Mouse (Mus musculus) kidney, postnatal 0 days (tissue): ENCODE measurements around the gene Mfsd5. TPM values are rescaled to one million over a fixed set of nuclear protein-coding genes. Genes with fewer than 3 reads are reported as not detected.

Source experiments
- ATAC-seq: fragments of 200-750 bp; cut with Nextera tagmentation; replicated peaks from 2 replicates; pipeline ENCODE4 v1.8.0; 2017; ENCODE audit warnings: low read depth, moderate number of reproducible peaks, moderate TSS enrichment, moderate library complexity; ENCODE audit not compliant: low FRiP score
- DNase-seq: peaks from one replicate; pipeline ENCODE4 v3.0.0-alpha.2; 2016; ENCODE audit warnings: low spot score
- H3K27ac ChIP-seq: fragments of 300-500 bp; sonication (generic); 2 replicates; pipeline ENCODE4 v1.5.1; 2014; ENCODE audit warnings: mild to moderate bottlenecking
- H3K27me3 ChIP-seq: fragments of 300-500 bp; sonication (generic); 2 replicates; pipeline ENCODE4 v1.6.1; 2014; ENCODE audit warnings: low read length, mixed read lengths; ENCODE audit not compliant: insufficient read depth
- H3K36me3 ChIP-seq: fragments of 300-500 bp; sonication (generic); 2 replicates; pipeline ENCODE4 v1.6.1; 2014; ENCODE audit warnings: low read length, mixed read lengths; ENCODE audit not compliant: insufficient read depth
- H3K4me1 ChIP-seq: fragments of 300-500 bp; sonication (generic); replicated peaks from 2 replicates; pipeline ENCODE4 v1.6.1; 2014; ENCODE audit warnings: antibody characterized with exemption, low read length, mixed read lengths; ENCODE audit not compliant: insufficient read depth
- H3K4me2 ChIP-seq: fragments of 300-500 bp; sonication (generic); 2 replicates; pipeline ENCODE4 v1.6.1; 2014; ENCODE audit warnings: mild to moderate bottlenecking, low read length, moderate library complexity, mixed read lengths
- H3K4me3 ChIP-seq: fragments of 300-500 bp; sonication (generic); replicated peaks from 2 replicates; pipeline ENCODE4 v1.5.1; 2014; ENCODE audit warnings: low read depth, low read length
- H3K9ac ChIP-seq: fragments of 300-500 bp; sonication (generic); 2 replicates; pipeline ENCODE4 v1.6.1; 2014; ENCODE audit warnings: low read depth, low read length
- H3K9me3 ChIP-seq: fragments of 300-500 bp; sonication (generic); replicated peaks from 2 replicates; pipeline ENCODE4 v1.6.1; 2016; ENCODE audit warnings: low read length, inconsistent platforms, mixed read lengths
- CTCF ChIP-seq: IDR thresholded peaks from 2 replicates; pipeline ENCODE4 v1.5.1; 2016; ENCODE audit warnings: antibody characterized with exemption, low read depth, mild to moderate bottlenecking, moderate library complexity
- WGBS: fragments of 180-500 bp; shearing (Covaris S2); extraction: QIAGEN DNeasy Blood & Tissue Kit; methylation state at CpG from one replicate; pipeline ENCODE4 v1.1.7; 2014; 5-methylcytosine and 5-hydroxymethylcytosine counted together
- polyA plus RNA-seq: library from polyadenylated mRNA; unstranded; fragments of >200 nt; fragmentation: Nextera tagmentation; extraction: Ambion mirVana; gene quantifications from 2 replicates; pipeline ENCODE4 v1.2.1, GENCODE M21; 2015

Gene Mfsd5
- polyA plus RNA-seq, 1 experiment from 2014 or later = 73.2 TPM

- DNase-seq (no peak), ATAC-seq (no peak)
- TF ChIP-seq CTCF = no peak
- Histone ChIP-seq H3K9me3 (no peaks in the 10 kb centered on the region), H3K27ac (no peak overlapping the region), H3K9ac (no peak overlapping the region), H3K27me3 (no peaks in the 10 kb centered on the region), H3K4me1 (peaks cover 10% of the 10 kb centered on the region; the same call in 1 of the 2 replicates), H3K4me2 (no peak overlapping the region), H3K4me3 (no peak overlapping the region), H3K36me3 (no peaks in the 10 kb centered on the region)
- WGBS = 35% methylated on average over 7 of the region's 7 CpGs
These were observed 16.7 kb upstream of the Mfsd5 start for GRCm38 (mm10) chr15:102262582-102262981.

GRCm38 (mm10) chr15:102263037-102263436, 16.2 kb upstream of the Mfsd5 start:
- H3K36me3 ChIP-seq = no peaks in the 10 kb centered on the region
- DNase-seq = no peak
- 89% methylated on average over 2 of the region's 2 CpGs for WGBS

GRCm38 (mm10) chr15:102265548-102265947, 13.7 kb upstream of the Mfsd5 start:
- Histone ChIP-seq H3K9me3 (no peaks in the 10 kb centered on the region), H3K36me3 (no peaks in the 10 kb centered on the region), H3K4me2 (no peak overlapping the region), H3K27me3 (no peaks in the 10 kb centered on the region), H3K9ac (no peak overlapping the region), H3K4me3 (no peak overlapping the region), H3K27ac (no peak overlapping the region), H3K4me1 (peaks cover 8% of the 10 kb centered on the region)
- WGBS = 93% methylated on average over 5 of the region's 5 CpGs
- ATAC-seq (no peak), DNase-seq (no peak)
- peak; percentile 31; the same call in 1 of the 2 replicates for TF ChIP-seq CTCF

More at GRCm38 (mm10) chr15:102263037-102263436, 16.2 kb upstream of the Mfsd5 start:
- H3K27me3 ChIP-seq = no peaks in the 10 kb centered on the region
- no peak overlapping the region for H3K9ac ChIP-seq
- TF ChIP-seq CTCF = no peak
- ATAC-seq = no peak
- no peak overlapping the region for H3K27ac ChIP-seq
- peaks cover 6% of the 10 kb centered on the region; the same call in 1 of the 2 replicates for H3K4me1 ChIP-seq
- H3K4me2 ChIP-seq = no peak overlapping the region
- H3K4me3 ChIP-seq = no peak overlapping the region
- no peaks in the 10 kb centered on the region for H3K9me3 ChIP-seq

- no peak for TF ChIP-seq CTCF
- H3K9me3 ChIP-seq = no peaks in the 10 kb centered on the region
- H3K9ac ChIP-seq = peak within 1 kb of the TSS; percentile 44; the same call in 1 of the 2 replicates
- DNase-seq (no peak), ATAC-seq (peak; percentile 49)
- no peak within 1 kb of the TSS for H3K27ac ChIP-seq
- peak within 1 kb of the TSS; percentile 17 for H3K4me3 ChIP-seq
- H3K27me3 ChIP-seq = no peaks in the 10 kb centered on the region
- H3K4me2 ChIP-seq = peak within 1 kb of the TSS; percentile 49
- H3K36me3 ChIP-seq = no peaks in the 10 kb centered on the region
- WGBS = 8% methylated on average over 21 of the region's 21 CpGs
- H3K4me1 ChIP-seq = peaks cover 13% of the 10 kb centered on the region
These were observed 8.8 kb upstream of the Mfsd5 start, which contains the start of gene Gm9918 for GRCm38 (mm10) chr15:102270274-102270960. Gene Gm9918, plus strand, starts transcription at chr15:102270563.

- no peak overlapping the region for H3K4me3 ChIP-seq
- no peaks in the 10 kb centered on the region for H3K9me3 ChIP-seq
These were observed 7.8 kb upstream of the Mfsd5 start for GRCm38 (mm10) chr15:102271441-102271840.

GRCm38 (mm10) chr15:102273982-102274716, 5.1 kb upstream of the Mfsd5 start:
- TF ChIP-seq CTCF = peak; percentile 47; the same call in 1 of the 2 replicates
- peaks cover 13% of the 10 kb centered on the region for H3K4me1 ChIP-seq
- H3K36me3 ChIP-seq = no peaks in the 10 kb centered on the region
- ATAC-seq (no peak), DNase-seq (no peak)
- no peak overlapping the region for H3K27ac ChIP-seq
- H3K4me3 ChIP-seq = no peak overlapping the region
- no peak overlapping the region for H3K4me2 ChIP-seq
- no peak overlapping the region for H3K9ac ChIP-seq
- WGBS = 64% methylated on average over 6 of the region's 6 CpGs
- H3K9me3 ChIP-seq = no peaks in the 10 kb centered on the region
- no peaks in the 10 kb centered on the region for H3K27me3 ChIP-seq

More at GRCm38 (mm10) chr15:102271441-102271840, 7.8 kb upstream of the Mfsd5 start:
- no peak for TF ChIP-seq CTCF
- ATAC-seq (no peak), DNase-seq (no peak)
- H3K36me3 ChIP-seq = no peaks in the 10 kb centered on the region
- 0 out of 2 replicates have a peak overlapping the region, but pooled peaks have one; percentile 49 for H3K4me2 ChIP-seq
- H3K27me3 ChIP-seq = no peaks in the 10 kb centered on the region
- WGBS = 43% methylated on average over 3 of the region's 3 CpGs
- H3K4me1 ChIP-seq = peaks cover 13% of the 10 kb centered on the region
- H3K27ac ChIP-seq = no peak overlapping the region
- H3K9ac ChIP-seq = no peak overlapping the region
